Mouse (Mus musculus): ENCODE data around the gene Kank4. TPM values are rescaled to one million over a fixed set of nuclear protein-coding genes. Genes with fewer than 3 reads are reported as not detected.

Kank4 gene
- polyA plus RNA-seq, 1 experiment from 2014 or later, result 0.89 TPM

- Histone ChIP-seq H3K27me3 (peaks cover 24% of the 10 kb centered on the region), H3K36me3 (no peaks in the 10 kb centered on the region), H3K27ac (replicated peaks) (no peak overlapping the region), H3K4me1 (no peaks in the 10 kb centered on the region), H3K9me3 (no peaks in the 10 kb centered on the region), H3K9ac (replicated peaks) (no peak overlapping the region), H3K4me2 (replicated peaks) (no peak overlapping the region), H3K4me3 (no peak overlapping the region)
- WGBS, result 84% methylated on average over 3 of the region's 3 CpGs
- ATAC-seq (ENCODE audit: low FRiP score, low read depth), result no peak
These were observed 5.7 kb upstream of the Kank4 start for GRCm38 (mm10) chr4:98823047-98823446.

DNA sequence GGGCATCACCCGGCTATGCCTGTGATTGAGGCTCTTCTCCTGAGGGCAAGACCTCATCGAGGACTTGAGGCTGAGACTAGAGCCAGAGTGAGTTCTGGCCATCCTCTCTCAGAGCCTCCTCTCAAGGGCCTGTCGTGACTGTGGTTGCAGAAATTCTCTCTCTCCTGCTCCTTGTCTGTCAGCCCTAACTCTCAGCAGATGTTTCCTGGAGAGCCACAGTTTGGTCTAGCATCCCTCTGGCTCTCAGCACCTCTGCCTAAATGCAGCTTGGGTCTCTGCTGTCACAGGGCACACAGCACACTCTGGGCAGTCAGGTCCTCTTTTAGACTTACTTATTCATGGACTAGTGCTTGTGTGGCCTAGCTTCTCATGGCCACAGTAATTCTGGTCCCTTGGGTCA, 5.1 kb upstream of the Kank4 start:
- WGBS, result 73% methylated on average over 3 of the region's 3 CpGs
- H3K4me1 ChIP-seq, result no peaks in the 10 kb centered on the region
- no peaks in the 10 kb centered on the region for H3K36me3 ChIP-seq
- peaks cover 29% of the 10 kb centered on the region for H3K27me3 ChIP-seq
- H3K9ac ChIP-seq (replicated peaks), result no peak overlapping the region
- H3K27ac ChIP-seq (replicated peaks), result no peak overlapping the region
- ATAC-seq (ENCODE audit: low FRiP score, low read depth), result no peak
- H3K9me3 ChIP-seq, result no peaks in the 10 kb centered on the region
- no peak overlapping the region for H3K4me2 ChIP-seq (replicated peaks)
- H3K4me3 ChIP-seq, result no peak overlapping the region

GRCm38 (mm10) chr4:98819216-98819755, 1.9 kb upstream of the Kank4 start:
- Histone ChIP-seq H3K4me3 (no peak overlapping the region), H3K27me3 (peaks cover 61% of the 10 kb centered on the region)

DNA sequence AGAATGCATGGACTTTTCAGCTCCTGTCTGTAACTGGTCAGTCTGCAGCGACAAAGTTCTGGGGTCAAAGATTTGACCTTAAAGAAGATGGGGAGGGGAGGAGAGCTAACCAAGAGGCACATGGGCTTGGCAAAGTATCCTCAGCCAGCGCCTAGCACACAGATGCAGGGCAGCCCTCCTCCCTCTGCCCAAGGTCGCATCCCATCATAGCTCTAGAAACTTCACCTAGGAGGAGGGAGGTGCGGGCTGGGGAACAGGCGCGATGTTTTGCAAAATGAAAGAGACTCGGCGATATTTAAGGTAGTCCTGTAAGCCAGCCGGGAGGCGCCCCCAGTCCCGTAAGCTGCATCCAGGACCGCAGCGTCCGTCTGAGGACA, 542 bp downstream of the Kank4 start:
- Histone ChIP-seq H3K27ac (replicated peaks) (no peak overlapping the region), H3K36me3 (no peaks in the 10 kb centered on the region), H3K9me3 (no peaks in the 10 kb centered on the region), H3K9ac (replicated peaks) (peak overlapping the region; percentile 41), H3K4me2 (replicated peaks) (peak overlapping the region; percentile 82), H3K27me3 (peaks cover 63% of the 10 kb centered on the region), H3K4me3 (peak overlapping the region; percentile 52), H3K4me1 (no peaks in the 10 kb centered on the region)
- ATAC-seq (ENCODE audit: low FRiP score, low read depth), result no peak
- 2% methylated on average over 14 of the region's 14 CpGs for WGBS

More at GRCm38 (mm10) chr4:98819216-98819755, 1.9 kb upstream of the Kank4 start:
- WGBS, result 81% methylated on average over 10 of the region's 10 CpGs
- H3K4me1 ChIP-seq, result no peaks in the 10 kb centered on the region
- H3K27ac ChIP-seq (replicated peaks), result no peak overlapping the region
- H3K4me2 ChIP-seq (replicated peaks), result no peak overlapping the region
- H3K36me3 ChIP-seq, result no peaks in the 10 kb centered on the region
- H3K9ac ChIP-seq (replicated peaks), result no peak overlapping the region
- ATAC-seq (ENCODE audit: low FRiP score, low read depth), result no peak
- no peaks in the 10 kb centered on the region for H3K9me3 ChIP-seq

DNA sequence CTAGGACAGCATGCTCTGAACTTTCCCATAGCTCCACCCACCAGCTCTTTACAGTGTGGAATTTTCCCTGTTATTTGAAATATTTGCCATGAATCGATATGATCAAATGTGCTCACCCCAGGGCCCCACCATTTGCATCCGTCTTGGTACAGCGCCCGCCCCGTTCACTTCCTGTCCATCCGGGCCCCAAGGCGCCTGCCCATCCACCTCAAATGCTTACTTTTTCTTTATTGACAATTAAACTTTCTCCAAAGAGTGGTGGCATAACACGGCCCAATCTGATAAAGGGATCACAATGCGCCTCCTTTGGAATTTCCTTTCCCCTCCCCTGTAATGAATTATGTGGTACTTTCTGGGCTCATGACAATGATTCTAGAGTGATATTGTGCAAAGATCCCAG, 11.0 kb downstream of the Kank4 start:
- 88% methylated on average over 9 of the region's 9 CpGs for WGBS
- no peak for ATAC-seq (ENCODE audit: low FRiP score, low read depth)

DNA sequence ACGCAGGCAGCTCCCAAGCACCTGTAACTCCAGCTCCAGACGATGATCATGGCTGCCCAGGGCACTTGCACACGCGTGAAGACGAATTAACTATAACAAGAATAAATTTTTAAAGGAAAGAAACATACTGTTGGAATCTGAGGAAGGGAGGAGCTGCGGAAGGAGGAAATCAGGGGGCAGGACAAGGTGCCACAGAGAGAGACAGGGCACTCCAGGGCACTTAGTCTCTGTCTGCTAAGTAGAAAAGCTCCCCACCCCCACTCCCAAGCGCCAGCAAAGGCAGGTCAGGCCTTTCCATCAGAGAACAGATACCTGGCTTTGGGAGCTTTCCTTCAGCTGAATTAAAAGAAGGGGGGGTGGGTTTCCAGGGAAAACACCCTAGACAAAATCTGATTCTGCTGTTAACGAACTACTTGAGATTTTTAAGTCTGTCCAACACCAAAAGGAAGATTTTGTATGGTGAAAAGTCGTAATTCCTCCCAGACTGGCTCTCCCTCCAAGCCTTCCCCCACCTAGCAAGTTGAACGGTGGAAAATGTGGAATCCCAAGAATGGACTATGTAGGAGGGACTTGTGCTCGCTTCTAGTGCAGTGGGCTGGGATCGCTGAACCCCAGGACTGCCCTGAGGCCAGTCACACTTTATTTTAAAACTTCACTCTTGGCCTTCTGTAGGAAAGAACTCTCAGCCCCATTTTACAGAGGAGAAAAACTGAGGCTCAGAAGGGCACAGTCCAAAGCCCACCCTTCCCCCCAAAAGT, 11.9 kb downstream of the Kank4 start:
- H3K27me3 ChIP-seq, result no peaks in the 10 kb centered on the region
- H3K4me3 ChIP-seq, result no peak overlapping the region
- no peaks in the 10 kb centered on the region for H3K9me3 ChIP-seq
- ATAC-seq (ENCODE audit: low FRiP score, low read depth), result no peak
- H3K27ac ChIP-seq (replicated peaks), result no peak overlapping the region
- no peak overlapping the region for H3K4me2 ChIP-seq (replicated peaks)
- H3K36me3 ChIP-seq, result no peaks in the 10 kb centered on the region
- H3K4me1 ChIP-seq, result no peaks in the 10 kb centered on the region
- 65% methylated on average over 12 of the region's 12 CpGs for WGBS
- no peak overlapping the region for H3K9ac ChIP-seq (replicated peaks)

More for the DNA sequence above, 11.0 kb downstream of the Kank4 start:
- no peaks in the 10 kb centered on the region for H3K27me3 ChIP-seq
- no peak overlapping the region for H3K27ac ChIP-seq (replicated peaks)
- no peak overlapping the region for H3K4me2 ChIP-seq (replicated peaks)
- no peaks in the 10 kb centered on the region for H3K9me3 ChIP-seq
- H3K4me1 ChIP-seq, result no peaks in the 10 kb centered on the region
- no peak overlapping the region for H3K9ac ChIP-seq (replicated peaks)
- H3K36me3 ChIP-seq, result no peaks in the 10 kb centered on the region
- H3K4me3 ChIP-seq, result no peak overlapping the region

- no peaks in the 10 kb centered on the region for H3K9me3 ChIP-seq
- no peak overlapping the region for H3K4me2 ChIP-seq (replicated peaks)
- no peaks in the 10 kb centered on the region for H3K36me3 ChIP-seq
- H3K27me3 ChIP-seq, result no peaks in the 10 kb centered on the region
- WGBS, result 76% methylated on average over 7 of the region's 7 CpGs
- no peak overlapping the region for H3K27ac ChIP-seq (replicated peaks)
- H3K9ac ChIP-seq (replicated peaks), result no peak overlapping the region
- H3K4me1 ChIP-seq, result no peaks in the 10 kb centered on the region
- no peak overlapping the region for H3K4me3 ChIP-seq
- no peak for ATAC-seq (ENCODE audit: low FRiP score, low read depth)
These were observed 12.7 kb downstream of the Kank4 start for GRCm38 (mm10) chr4:98804476-98805134.

DNA sequence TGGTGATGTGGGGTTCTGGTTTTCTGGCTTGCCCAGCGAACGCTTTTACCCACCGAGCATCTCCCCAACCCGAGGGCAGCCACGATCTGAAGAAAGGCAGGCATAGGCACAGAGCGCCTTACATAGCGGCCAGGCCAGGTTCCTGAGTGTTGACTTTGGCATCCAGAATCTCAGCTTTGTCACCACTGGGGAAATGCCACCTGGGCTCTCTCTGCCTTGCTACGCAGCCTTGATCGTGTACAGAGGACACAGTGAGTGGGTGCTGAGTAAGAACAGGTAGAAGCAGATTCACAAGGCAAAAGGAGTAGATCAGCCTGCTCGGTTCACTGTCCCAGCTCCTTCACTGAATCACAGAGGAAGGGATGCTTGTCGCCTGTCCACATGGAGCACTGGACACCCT, 15.6 kb downstream of the Kank4 start:
- H3K4me1 ChIP-seq, result peaks cover 3% of the 10 kb centered on the region; the same call in 1 of the 2 replicates
- H3K36me3 ChIP-seq, result no peaks in the 10 kb centered on the region
- no peak overlapping the region for H3K27ac ChIP-seq (replicated peaks)
- no peak overlapping the region for H3K4me3 ChIP-seq
- ATAC-seq (ENCODE audit: low FRiP score, low read depth), result no peak
- WGBS, result 91% methylated on average over 11 of the region's 11 CpGs
- no peak overlapping the region for H3K4me2 ChIP-seq (replicated peaks)
- H3K27me3 ChIP-seq, result no peaks in the 10 kb centered on the region
- H3K9ac ChIP-seq (replicated peaks), result no peak overlapping the region
- no peaks in the 10 kb centered on the region for H3K9me3 ChIP-seq

DNA sequence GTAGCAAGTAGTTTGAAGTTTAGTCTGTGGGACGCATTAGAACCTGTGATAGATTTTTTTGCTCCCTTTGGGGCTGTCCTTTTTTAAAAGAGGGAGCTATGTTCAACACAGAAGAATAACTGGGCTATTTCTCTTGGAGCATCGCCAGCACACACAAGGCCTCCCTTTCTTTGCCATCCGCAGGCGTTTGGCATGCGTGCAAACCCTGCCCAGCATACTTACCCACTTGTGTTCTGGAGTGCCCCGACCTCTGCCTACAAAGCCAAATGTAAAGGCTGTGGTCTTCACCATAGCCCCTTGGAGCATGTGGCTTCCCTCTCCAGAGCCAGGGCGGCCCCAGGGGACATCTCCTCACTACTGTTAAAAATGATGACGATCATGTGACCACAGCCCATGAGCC, 16.5 kb downstream of the Kank4 start:
- H3K27me3 ChIP-seq, result no peaks in the 10 kb centered on the region

DNA sequence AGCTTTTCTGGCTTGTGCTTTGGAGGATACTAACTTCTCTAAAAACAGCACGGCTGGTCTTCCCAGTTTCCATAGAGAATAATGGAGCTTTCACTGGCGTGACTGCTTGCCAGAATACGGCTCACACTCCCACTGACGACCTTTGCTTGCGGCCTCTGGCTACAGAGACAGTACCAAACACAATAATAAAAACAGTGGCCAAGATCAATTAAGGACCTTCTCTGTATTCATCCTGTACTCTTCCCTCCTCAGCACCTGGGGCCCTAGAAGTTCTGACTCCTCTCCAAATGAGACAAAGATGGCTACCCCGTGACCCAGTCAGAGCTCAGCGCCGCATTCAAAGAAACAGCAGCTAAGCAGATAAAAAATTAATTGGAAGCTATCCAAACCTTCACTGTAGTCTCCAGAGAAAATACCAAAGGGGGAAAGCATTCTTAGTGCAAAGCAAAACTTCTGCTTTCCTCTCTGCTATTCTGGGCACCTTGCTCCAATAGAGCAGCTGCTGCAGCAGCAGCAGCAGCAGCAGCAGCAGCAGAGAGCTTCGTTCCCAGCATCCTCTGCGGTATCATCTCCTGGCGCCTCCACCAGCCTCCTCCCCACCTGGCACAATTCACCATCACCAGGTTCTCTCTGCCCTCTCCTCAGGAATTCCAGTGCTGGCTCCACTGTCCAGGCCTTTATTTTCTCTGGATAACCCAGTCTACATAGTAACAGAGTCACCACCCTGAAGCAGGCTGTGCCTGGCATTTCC, 20.6 kb downstream of the Kank4 start:
- 75% methylated on average over 11 of the region's 11 CpGs for WGBS
- no peak overlapping the region for H3K9ac ChIP-seq (replicated peaks)
- no peak overlapping the region for H3K4me3 ChIP-seq
- no peaks in the 10 kb centered on the region for H3K9me3 ChIP-seq
- H3K36me3 ChIP-seq, result no peaks in the 10 kb centered on the region
- no peak overlapping the region for H3K4me2 ChIP-seq (replicated peaks)
- H3K27ac ChIP-seq (replicated peaks), result no peak overlapping the region
- H3K27me3 ChIP-seq, result no peaks in the 10 kb centered on the region
- no peak for ATAC-seq (ENCODE audit: low FRiP score, low read depth)
- H3K4me1 ChIP-seq, result peaks cover 8% of the 10 kb centered on the region; the same call in 1 of the 2 replicates

More for the DNA sequence above, 16.5 kb downstream of the Kank4 start:
- Histone ChIP-seq H3K9me3 (no peaks in the 10 kb centered on the region), H3K4me2 (replicated peaks) (no peak overlapping the region), H3K4me1 (peaks cover 8% of the 10 kb centered on the region; the same call in 1 of the 2 replicates), H3K36me3 (no peaks in the 10 kb centered on the region), H3K9ac (replicated peaks) (no peak overlapping the region), H3K4me3 (no peak overlapping the region), H3K27ac (replicated peaks) (no peak overlapping the region)
- WGBS, result 91% methylated on average over 8 of the region's 8 CpGs
- ATAC-seq (ENCODE audit: low FRiP score, low read depth), result no peak

- WGBS, result 83% methylated on average over 2 of the region's 2 CpGs
- Histone ChIP-seq H3K36me3 (no peaks in the 10 kb centered on the region), H3K27me3 (no peaks in the 10 kb centered on the region; the same call in 1 of the 2 replicates), H3K27ac (replicated peaks) (no peak overlapping the region), H3K4me2 (replicated peaks) (no peak overlapping the region), H3K4me3 (no peak overlapping the region), H3K9ac (replicated peaks) (no peak overlapping the region), H3K9me3 (no peaks in the 10 kb centered on the region), H3K4me1 (peaks cover 9% of the 10 kb centered on the region; the same call in 1 of the 2 replicates)
- ATAC-seq (ENCODE audit: low FRiP score, low read depth), result no peak
These were observed 22.1 kb downstream of the Kank4 start for GRCm38 (mm10) chr4:98795241-98795640.

GRCm38 (mm10) chr4:98793486-98793885, 23.9 kb downstream of the Kank4 start:
- H3K27me3 ChIP-seq, result no peaks in the 10 kb centered on the region; the same call in 1 of the 2 replicates
- H3K4me3 ChIP-seq, result no peak overlapping the region
- WGBS, result 94% methylated on average over 9 of the region's 9 CpGs
- H3K9ac ChIP-seq (replicated peaks), result no peak overlapping the region
- H3K36me3 ChIP-seq, result no peaks in the 10 kb centered on the region
- no peaks in the 10 kb centered on the region for H3K9me3 ChIP-seq
- no peak for ATAC-seq (ENCODE audit: low FRiP score, low read depth)
- H3K4me2 ChIP-seq (replicated peaks), result no peak overlapping the region
- no peak overlapping the region for H3K27ac ChIP-seq (replicated peaks)
- peaks cover 17% of the 10 kb centered on the region; the same call in 1 of the 2 replicates for H3K4me1 ChIP-seq
